Mouse (Mus musculus): ENCODE results near the gene Pitpnm1. TPM values are rescaled to one million over a fixed set of nuclear protein-coding genes. Genes with fewer than 3 reads are reported as not detected.
A peak's percentile ranks its signal among the peaks of the same experiment; 100 is the strongest.

Pitpnm1 gene
- polyA plus RNA-seq, 1 experiment from 2014 or later: 12.9 TPM

GRCm38 (mm10) chr19:4154437-4155222, 54.8 kb downstream of the Pitpnm1 start:
- H3K9ac ChIP-seq: no peak overlapping the region
- 69% methylated on average over 13 of the region's 13 CpGs for WGBS
- no peaks in the 10 kb centered on the region for H3K27me3 ChIP-seq (replicated peaks)
- no peaks in the 10 kb centered on the region for H3K9me3 ChIP-seq
- ATAC-seq (ENCODE audit: insufficient read depth, low FRiP score, low read depth): no peak
- peaks cover 44% of the 10 kb centered on the region for H3K36me3 ChIP-seq
- H3K27ac ChIP-seq: no peak overlapping the region
- H3K4me1 ChIP-seq: peaks cover 6% of the 10 kb centered on the region
- H3K4me3 ChIP-seq (replicated peaks): no peak overlapping the region
- no peak overlapping the region for H3K4me2 ChIP-seq

- 86% methylated on average over 6 of the region's 6 CpGs for WGBS
Measured at GRCm38 (mm10) chr19:4155223-4156072, 55.6 kb downstream of the Pitpnm1 start.

GRCm38 (mm10) chr19:4156073-4156579, 56.3 kb downstream of the Pitpnm1 start:
- no peak for ATAC-seq (ENCODE audit: insufficient read depth, low FRiP score, low read depth)

More at GRCm38 (mm10) chr19:4155223-4156072, 55.6 kb downstream of the Pitpnm1 start:
- Histone ChIP-seq H3K9ac (no peak overlapping the region), H3K4me2 (no peak overlapping the region), H3K36me3 (peaks cover 44% of the 10 kb centered on the region), H3K27ac (no peak overlapping the region), H3K9me3 (no peaks in the 10 kb centered on the region), H3K4me1 (no peaks in the 10 kb centered on the region), H3K4me3 (replicated peaks) (no peak overlapping the region), H3K27me3 (replicated peaks) (no peaks in the 10 kb centered on the region)
- ATAC-seq (ENCODE audit: insufficient read depth, low FRiP score, low read depth): no peak

GRCm38 (mm10) chr19:4156771-4157170, 57.0 kb downstream of the Pitpnm1 start:
- no peaks in the 10 kb centered on the region for H3K27me3 ChIP-seq (replicated peaks)
- no peaks in the 10 kb centered on the region for H3K9me3 ChIP-seq
- H3K27ac ChIP-seq: no peak overlapping the region
- ATAC-seq (ENCODE audit: insufficient read depth, low FRiP score, low read depth): no peak
- peaks cover 40% of the 10 kb centered on the region for H3K36me3 ChIP-seq
- no peaks in the 10 kb centered on the region for H3K4me1 ChIP-seq
- no peak overlapping the region for H3K4me2 ChIP-seq
- WGBS: 86% methylated on average over 12 of the region's 12 CpGs
- H3K9ac ChIP-seq: no peak overlapping the region
- no peak overlapping the region for H3K4me3 ChIP-seq (replicated peaks)

More at GRCm38 (mm10) chr19:4156073-4156579, 56.3 kb downstream of the Pitpnm1 start:
- Histone ChIP-seq H3K9ac (no peak overlapping the region), H3K4me1 (no peaks in the 10 kb centered on the region), H3K4me3 (replicated peaks) (no peak overlapping the region), H3K27me3 (replicated peaks) (no peaks in the 10 kb centered on the region), H3K27ac (no peak overlapping the region), H3K4me2 (no peak overlapping the region), H3K36me3 (peaks cover 41% of the 10 kb centered on the region), H3K9me3 (no peaks in the 10 kb centered on the region)
- 71% methylated on average over 20 of the region's 20 CpGs for WGBS

- H3K9me3 ChIP-seq: no peaks in the 10 kb centered on the region
- H3K4me3 ChIP-seq (replicated peaks): no peak overlapping the region
- peaks cover 11% of the 10 kb centered on the region; the same call in 1 of the 2 replicates for H3K4me1 ChIP-seq
- no peak for ATAC-seq (ENCODE audit: insufficient read depth, low FRiP score, low read depth)
- no peak overlapping the region for H3K9ac ChIP-seq
- H3K27ac ChIP-seq: no peak overlapping the region
- WGBS: 96% methylated on average over 8 of the region's 8 CpGs
- H3K27me3 ChIP-seq (replicated peaks): no peaks in the 10 kb centered on the region
- H3K36me3 ChIP-seq: peaks cover 37% of the 10 kb centered on the region
- no peak overlapping the region for H3K4me2 ChIP-seq
Measured at GRCm38 (mm10) chr19:4159049-4159448, 59.3 kb downstream of the Pitpnm1 start.

- peaks cover 11% of the 10 kb centered on the region; the same call in 1 of the 2 replicates for H3K4me1 ChIP-seq
- no peaks in the 10 kb centered on the region for H3K9me3 ChIP-seq
- peak within 1 kb of the TSS; percentile 67 for H3K9ac ChIP-seq
- peak within 1 kb of the TSS; percentile 90 for H3K4me2 ChIP-seq
- WGBS: 5% methylated on average over 42 of the region's 42 CpGs
- peak; percentile 77 for ATAC-seq (ENCODE audit: insufficient read depth, low FRiP score, low read depth)
- H3K27ac ChIP-seq: peak within 1 kb of the TSS; percentile 70
- H3K4me3 ChIP-seq (replicated peaks): peak within 1 kb of the TSS; percentile 62
- H3K36me3 ChIP-seq: peaks cover 18% of the 10 kb centered on the region
- no peaks in the 10 kb centered on the region for H3K27me3 ChIP-seq (replicated peaks)
Measured at GRCm38 (mm10) chr19:4162646-4163542, 63.1 kb downstream of the Pitpnm1 start, which contains the start of gene Rps6kb2. Rps6kb2 (minus strand) TSS chr19:4163354.

GRCm38 (mm10) chr19:4163543-4163887, 63.7 kb downstream of the Pitpnm1 start:
- H3K4me2 ChIP-seq: peak overlapping the region; percentile 90
- peak overlapping the region; percentile 70 for H3K27ac ChIP-seq
- peaks cover 11% of the 10 kb centered on the region; the same call in 1 of the 2 replicates for H3K4me1 ChIP-seq
- H3K36me3 ChIP-seq: peaks cover 14% of the 10 kb centered on the region
- peak overlapping the region; percentile 67; the same call in 1 of the 2 replicates for H3K9ac ChIP-seq
- peak overlapping the region; percentile 62 for H3K4me3 ChIP-seq (replicated peaks)
- no peak for ATAC-seq (ENCODE audit: insufficient read depth, low FRiP score, low read depth)
- 26% methylated on average over 4 of the region's 4 CpGs for WGBS
- no peaks in the 10 kb centered on the region for H3K9me3 ChIP-seq
- H3K27me3 ChIP-seq (replicated peaks): no peaks in the 10 kb centered on the region

Other genes with a start within 250 kb of the Pitpnm1 start
- 56.9 and 65.3 TPM in 2 replicates for gene Chka, start 248.2 kb upstream of the Pitpnm1 start, polyA plus RNA-seq (2015; fragmentation: Nextera tagmentation; extraction: Ambion mirVana)
- gene Tcirg1, start 192.9 kb upstream of the Pitpnm1 start, polyA plus RNA-seq (2015; fragmentation: Nextera tagmentation; extraction: Ambion mirVana): 34.7 and 42.6 TPM in 2 replicates
- gene Ndufs8, start 187.2 kb upstream of the Pitpnm1 start, polyA plus RNA-seq (2015; fragmentation: Nextera tagmentation; extraction: Ambion mirVana): 312 and 320 TPM in 2 replicates
- gene Aldh3b1, start 170.2 kb upstream of the Pitpnm1 start, polyA plus RNA-seq (2015; fragmentation: Nextera tagmentation; extraction: Ambion mirVana): 3.6 and 4.2 TPM in 2 replicates
- 21.4 and 22.2 TPM in 2 replicates for gene Unc93b1, start 164.8 kb upstream of the Pitpnm1 start, polyA plus RNA-seq (2015; fragmentation: Nextera tagmentation; extraction: Ambion mirVana)
- 0.06 and 0.12 TPM in 2 replicates for gene Aldh3b3, start 141.4 kb upstream of the Pitpnm1 start, polyA plus RNA-seq (2015; fragmentation: Nextera tagmentation; extraction: Ambion mirVana)
- gene Aldh3b2, start 127.7 kb upstream of the Pitpnm1 start, polyA plus RNA-seq (2015; fragmentation: Nextera tagmentation; extraction: Ambion mirVana): 14.6 and 22.8 TPM in 2 replicates
- 9.2 and 9.8 TPM in 2 replicates for gene Acy3, start 113.4 kb upstream of the Pitpnm1 start, polyA plus RNA-seq (2015; fragmentation: Nextera tagmentation; extraction: Ambion mirVana)
- 0.21 and 0.31 TPM in 2 replicates for gene Tbx10, start 107.2 kb upstream of the Pitpnm1 start, polyA plus RNA-seq (2015; fragmentation: Nextera tagmentation; extraction: Ambion mirVana)
- 32.2 and 33.6 TPM in 2 replicates for gene Nudt8, start 99.4 kb upstream of the Pitpnm1 start, polyA plus RNA-seq (2015; fragmentation: Nextera tagmentation; extraction: Ambion mirVana)
- gene Gm49405, start 99.4 kb upstream of the Pitpnm1 start, polyA plus RNA-seq (2015; fragmentation: Nextera tagmentation; extraction: Ambion mirVana): 3.5 and 3.8 TPM in 2 replicates
- 4.0 and 4.5 TPM in 2 replicates for gene Doc2g, start 96.7 kb upstream of the Pitpnm1 start, polyA plus RNA-seq (2015; fragmentation: Nextera tagmentation; extraction: Ambion mirVana)
- 198 and 218 TPM in 2 replicates for gene Ndufv1, start 87.2 kb upstream of the Pitpnm1 start, polyA plus RNA-seq (2015; fragmentation: Nextera tagmentation; extraction: Ambion mirVana)
- 711 and 842 TPM in 2 replicates for gene Gstp1, start 62.0 kb upstream of the Pitpnm1 start, polyA plus RNA-seq (2015; fragmentation: Nextera tagmentation; extraction: Ambion mirVana)
- 13.2 and 19.1 TPM in 2 replicates for gene Gstp2, start 54.0 kb upstream of the Pitpnm1 start, polyA plus RNA-seq (2015; fragmentation: Nextera tagmentation; extraction: Ambion mirVana)
- gene Gstp3, start 40.4 kb upstream of the Pitpnm1 start, polyA plus RNA-seq (2015; fragmentation: Nextera tagmentation; extraction: Ambion mirVana): 3.3 and 7.1 TPM in 2 replicates
- gene Cabp2, start 18.4 kb upstream of the Pitpnm1 start, polyA plus RNA-seq (2015; fragmentation: Nextera tagmentation; extraction: Ambion mirVana): 3.1 and 3.6 TPM in 2 replicates
- gene Cdk2ap2, start 2.8 kb upstream of the Pitpnm1 start, polyA plus RNA-seq (2015; fragmentation: Nextera tagmentation; extraction: Ambion mirVana): 121 and 130 TPM in 2 replicates
- gene Aip, start 25.9 kb downstream of the Pitpnm1 start, polyA plus RNA-seq (2015; fragmentation: Nextera tagmentation; extraction: Ambion mirVana): 79.0 and 91.0 TPM in 2 replicates
- not detected in 2 replicates for gene Gpr152, start 39.8 kb downstream of the Pitpnm1 start, polyA plus RNA-seq (2015; fragmentation: Nextera tagmentation; extraction: Ambion mirVana)
- gene Cabp4, start 44.0 kb downstream of the Pitpnm1 start, polyA plus RNA-seq (2015; fragmentation: Nextera tagmentation; extraction: Ambion mirVana): 0.13 and 0.19 TPM in 2 replicates
- gene Coro1b, start 48.6 kb downstream of the Pitpnm1 start, polyA plus RNA-seq (2015; fragmentation: Nextera tagmentation; extraction: Ambion mirVana): 164 and 180 TPM in 2 replicates
- gene Ptprcap, start 53.6 kb downstream of the Pitpnm1 start, polyA plus RNA-seq (2015; fragmentation: Nextera tagmentation; extraction: Ambion mirVana): 6.4 and 7.5 TPM in 2 replicates
- 44.7 and 49.5 TPM in 2 replicates for gene Rps6kb2, start 63.4 kb downstream of the Pitpnm1 start, polyA plus RNA-seq (2015; fragmentation: Nextera tagmentation; extraction: Ambion mirVana)
- 1.5 and 2.0 TPM in 2 replicates for gene Carns1, start 75.5 kb downstream of the Pitpnm1 start, polyA plus RNA-seq (2015; fragmentation: Nextera tagmentation; extraction: Ambion mirVana)
- 3.0 and 4.0 TPM in 2 replicates for gene Tbc1d10c, start 91.3 kb downstream of the Pitpnm1 start, polyA plus RNA-seq (2015; fragmentation: Nextera tagmentation; extraction: Ambion mirVana)
- 745 and 766 TPM in 2 replicates for gene Ppp1ca, start 92.1 kb downstream of the Pitpnm1 start, polyA plus RNA-seq (2015; fragmentation: Nextera tagmentation; extraction: Ambion mirVana)
- gene Rad9a, start 101.7 kb downstream of the Pitpnm1 start, polyA plus RNA-seq (2015; fragmentation: Nextera tagmentation; extraction: Ambion mirVana): 25.4 and 27.4 TPM in 2 replicates
- gene Clcf1, start 114.2 kb downstream of the Pitpnm1 start, polyA plus RNA-seq (2015; fragmentation: Nextera tagmentation; extraction: Ambion mirVana): 5.4 and 6.2 TPM in 2 replicates
- gene AC109138.7, start 114.4 kb downstream of the Pitpnm1 start, polyA plus RNA-seq (2015; fragmentation: Nextera tagmentation; extraction: Ambion mirVana): not detected in 2 replicates
- gene Pold4, start 131.9 kb downstream of the Pitpnm1 start, polyA plus RNA-seq (2015; fragmentation: Nextera tagmentation; extraction: Ambion mirVana): 26.7 and 36.4 TPM in 2 replicates
- gene Ssh3, start 169.2 kb downstream of the Pitpnm1 start, polyA plus RNA-seq (2015; fragmentation: Nextera tagmentation; extraction: Ambion mirVana): 27.6 and 32.6 TPM in 2 replicates
- 9.5 TPM in 2 replicates for gene Ankrd13d, start 183.1 kb downstream of the Pitpnm1 start, polyA plus RNA-seq (2015; fragmentation: Nextera tagmentation; extraction: Ambion mirVana)
- gene Grk2, start 206.2 kb downstream of the Pitpnm1 start, polyA plus RNA-seq (2015; fragmentation: Nextera tagmentation; extraction: Ambion mirVana): 18.5 and 18.7 TPM in 2 replicates